Mouse (Mus musculus): ENCODE measurements around the gene Vcam1. TPM values are rescaled to one million over a fixed set of nuclear protein-coding genes. Genes with fewer than 3 reads are reported as not detected.
A peak's percentile ranks its signal among the peaks of the same experiment; 100 is the strongest.

Vcam1 gene
- total RNA-seq, 2 experiments from 2014 or later: 20.7 to 24.3 TPM

DNA sequence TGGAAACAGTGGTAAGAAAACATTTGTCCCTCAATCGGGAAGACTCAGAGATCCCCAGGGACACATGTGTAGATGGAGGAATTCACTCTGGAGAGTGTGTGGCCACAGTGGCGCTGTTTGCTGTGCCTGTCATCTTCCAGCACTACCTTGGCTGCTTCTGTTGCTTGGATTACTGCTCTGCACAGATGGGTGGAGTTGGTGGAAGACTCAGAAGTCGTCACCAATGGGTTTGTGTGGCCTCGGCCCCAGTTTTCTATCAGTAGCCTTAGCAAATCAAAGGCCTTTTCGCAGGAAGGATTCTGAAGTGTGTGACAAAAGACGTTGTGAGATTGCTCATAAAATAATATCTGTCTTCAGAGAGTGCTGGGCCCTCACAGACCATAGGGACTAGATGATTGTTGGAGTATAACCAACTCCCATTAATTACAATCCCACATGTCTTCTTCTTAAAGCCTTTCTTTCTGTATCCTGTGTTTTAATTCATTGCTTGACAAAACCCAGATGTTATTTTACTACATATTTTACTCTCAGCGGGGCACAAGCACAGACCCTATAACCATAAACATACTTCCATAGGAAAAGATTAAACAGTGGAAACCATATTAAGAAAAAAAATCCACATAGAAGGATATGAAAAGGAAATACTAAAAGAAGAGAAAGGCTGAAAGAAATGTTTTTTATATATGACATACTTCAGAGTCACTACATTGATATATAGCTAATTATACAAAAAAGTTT is 48.4 kb downstream of the Vcam1 start:
- DNase-seq: no peak

DNA sequence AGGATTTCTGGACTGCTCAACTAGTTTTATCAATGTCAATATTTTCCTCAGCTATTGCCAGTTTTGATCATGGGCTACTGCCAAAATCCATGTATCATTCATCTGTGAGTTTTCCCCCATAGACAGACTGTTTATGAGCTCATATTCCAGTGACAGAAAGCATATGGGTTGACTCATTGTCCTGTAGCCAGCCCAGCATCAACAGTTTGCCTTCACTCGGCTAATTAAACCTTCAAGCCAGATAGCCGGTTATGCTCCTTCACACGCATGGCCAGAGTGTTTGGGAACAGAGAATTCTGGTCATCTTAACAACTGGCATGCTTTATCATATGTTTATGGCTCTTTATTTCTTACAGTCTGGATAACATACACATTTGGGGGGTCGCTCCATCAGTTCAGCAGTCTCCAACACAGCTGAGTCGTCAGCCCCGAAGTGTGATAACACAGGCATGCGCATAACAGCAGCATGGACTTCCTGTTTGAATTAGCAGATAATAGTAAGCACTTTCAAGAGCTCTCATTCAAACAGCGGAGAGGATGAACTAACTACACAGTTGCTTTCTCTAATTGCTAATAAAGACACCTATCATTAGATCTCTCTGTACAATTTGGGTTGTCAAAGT is 49.2 kb downstream of the Vcam1 start:
- peak in 1 of 2 experiments; percentile 8 for DNase-seq

DNA sequence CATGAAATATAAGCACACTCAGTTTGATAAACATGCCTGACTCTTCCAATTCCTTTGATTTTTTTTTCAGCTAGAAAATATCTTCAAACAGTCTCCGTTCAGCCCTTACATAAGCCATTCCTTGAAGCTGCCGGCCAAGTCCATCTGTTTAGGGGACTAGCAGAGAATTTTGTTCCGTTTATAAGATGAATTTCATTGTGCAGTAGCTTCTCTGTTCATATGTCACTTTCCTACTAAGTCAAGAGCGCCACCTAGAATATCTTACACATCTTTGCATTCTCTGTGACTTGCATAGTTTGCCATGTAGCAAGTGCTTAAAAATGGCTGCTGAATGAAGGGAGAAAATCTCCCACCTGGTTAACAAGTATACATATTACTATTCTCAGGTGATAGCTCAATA is 51.0 kb downstream of the Vcam1 start:
- DNase-seq: no peak

DNA sequence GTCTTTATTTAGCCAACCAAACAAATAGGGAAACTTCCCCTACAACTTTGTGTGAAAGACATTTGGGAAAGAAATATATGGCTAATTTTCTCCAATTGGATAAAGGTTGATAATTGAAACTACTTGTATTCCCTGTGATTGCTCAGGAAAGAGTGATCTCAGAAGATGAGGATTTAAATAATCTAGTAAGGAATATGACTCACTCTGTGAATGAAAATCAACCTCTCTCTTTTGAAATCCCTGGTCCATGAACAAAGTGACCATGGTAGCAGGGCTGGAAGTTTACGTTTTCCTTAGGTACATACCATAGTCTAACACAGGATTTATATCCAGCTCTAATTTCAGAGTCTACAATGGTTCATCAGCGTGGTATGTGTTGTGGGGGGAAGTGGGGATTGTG is 52.7 kb downstream of the Vcam1 start:
- DNase-seq: no peak

DNA sequence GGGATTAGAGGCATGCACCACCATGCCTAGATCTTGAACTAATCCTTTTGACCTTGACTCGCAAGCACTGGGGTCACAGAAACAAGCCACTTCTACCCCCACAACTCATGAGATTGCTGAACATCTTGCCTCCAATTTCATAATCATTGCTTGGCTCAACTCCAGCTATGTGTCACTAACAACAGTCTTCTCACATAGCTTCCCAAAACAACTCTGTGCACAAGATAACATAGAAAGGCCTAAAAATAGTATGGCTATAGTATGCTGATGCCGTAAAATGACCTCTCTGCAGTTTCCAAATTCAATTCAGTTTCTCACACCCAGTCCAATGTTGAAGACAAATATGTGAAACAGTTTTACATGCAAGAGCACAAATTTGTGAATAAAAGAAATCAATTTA is 56.9 kb downstream of the Vcam1 start:
- DNase-seq: no peak

DNA sequence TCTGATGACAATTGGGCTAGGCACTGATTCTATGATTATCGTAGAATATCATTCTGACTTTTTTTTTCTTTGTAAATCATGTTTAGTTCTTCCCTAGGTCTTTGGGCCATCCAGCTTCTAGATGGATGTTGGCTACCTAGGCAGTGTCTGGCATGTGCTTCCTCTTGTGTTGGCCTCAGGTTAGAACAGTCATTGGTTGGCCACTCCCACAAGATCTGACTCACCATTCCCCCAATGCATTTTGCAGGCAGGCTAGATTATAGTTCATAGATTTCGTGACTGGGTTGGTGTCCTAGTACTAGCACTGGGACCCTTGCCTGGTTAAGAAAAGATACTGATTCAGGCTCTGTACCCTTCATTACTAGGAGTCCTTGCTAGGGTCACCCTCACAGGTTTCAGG is 67.3 kb downstream of the Vcam1 start:
- no peak for DNase-seq

DNA sequence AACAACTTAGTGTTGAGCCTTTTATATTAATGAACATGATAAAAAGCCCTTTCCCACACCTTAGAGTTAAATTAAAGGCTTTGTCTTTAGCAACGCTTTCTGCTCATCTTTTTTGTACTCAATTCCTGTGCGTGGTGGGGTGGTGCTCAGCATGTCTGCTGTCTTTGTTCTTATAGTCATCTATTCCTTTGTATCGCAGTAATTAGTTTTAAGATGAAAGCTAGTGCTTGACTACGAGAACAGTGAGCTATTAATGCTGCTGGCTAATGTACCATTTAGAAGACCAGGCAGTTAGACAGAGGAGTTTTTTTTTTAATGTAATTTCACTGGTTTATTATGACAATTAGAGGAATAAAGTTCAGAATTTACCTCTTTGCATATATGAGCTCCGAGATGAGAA is 69.2 kb downstream of the Vcam1 start:
- DNase-seq: no peak

Other genes with a start within 250 kb of the Vcam1 start
- 10 to 100 TPM; 13.6 to 17.2 TPM for gene Dph5, start 241.9 kb downstream of the Vcam1 start, total RNA-seq (2021)
- gene Slc30a7, start 122.3 kb downstream of the Vcam1 start, total RNA-seq (2021): 10 to 100 TPM; 26.9 to 28.2 TPM
- 10 to 100 TPM; 69.3 to 70.7 TPM for gene Extl2, start 122.2 kb downstream of the Vcam1 start, total RNA-seq (2021)
- 1 to 10 TPM; 1.9 to 3.4 TPM for gene Gpr88, start 123.8 kb upstream of the Vcam1 start, total RNA-seq (2021)

Data from layer of hippocampus, postnatal 36 days (tissue).